Mouse (Mus musculus) Patski (cell line): ENCODE measurements at regions not wholly inside any gene's neighbourhood (a gene's known extent, or its start where the extent isn't known, plus 50 kb on each side); places are given as distances from the start of the nearest gene placed in this dataset.

Experiments
- ATAC-seq: fragments of 100-300 bp; one replicate; pipeline ENCODE4 v1.8.0; 2021
- CTCF ChIA-PET: fragments of 350-600 bp; sonication (Branson Sonifier 250); formaldehyde crosslinking; loops from one replicate; lab custom pipeline; 2022; ENCODE audit warnings: inconsistent platforms; lab: Charles Lee
- POLR2A ChIA-PET: fragments of 350-600 bp; sonication (Branson Sonifier 250); formaldehyde crosslinking; loops from one replicate; lab custom pipeline; 2022; ENCODE audit warnings: antibody characterized with exemption, inconsistent platforms; lab: Charles Lee
- DNase-seq: peaks from one replicate; pipeline ENCODE4 v3.0.0-alpha.2; 2011; ENCODE audit warnings: low read depth, low spot score
- H3K27me3 ChIP-seq: fragments of 371-371 bp; one replicate; pipeline ENCODE4 v1.5.1; 2021
- CTCF ChIP-seq: fragments of 100-300 bp; IDR thresholded peaks from one replicate; pipeline ENCODE4 v1.5.1; 2021
- in situ Hi-C: fragments of 300-500 bp; cut with MboI; formaldehyde crosslinking; loops from 3 replicates; pipeline ENCODE4 v1.11.1; 2018; ENCODE audit warnings: low pct_unique_long_range_greater_than_20kb, mixed read lengths

GRCm38 (mm10) chr5:106758036-106758435, 60.9 kb upstream of the Zfp644 start:
- POLR2A ChIA-PET: no interaction called here
- CTCF ChIA-PET: no interaction called here
- H3K27me3 ChIP-seq: peaks cover 5% of the 10 kb centered on the region
- ATAC-seq (no peak), DNase-seq (no peak)
- in situ Hi-C loops: no loop called here
- TF ChIP-seq CTCF: no peak

DNA sequence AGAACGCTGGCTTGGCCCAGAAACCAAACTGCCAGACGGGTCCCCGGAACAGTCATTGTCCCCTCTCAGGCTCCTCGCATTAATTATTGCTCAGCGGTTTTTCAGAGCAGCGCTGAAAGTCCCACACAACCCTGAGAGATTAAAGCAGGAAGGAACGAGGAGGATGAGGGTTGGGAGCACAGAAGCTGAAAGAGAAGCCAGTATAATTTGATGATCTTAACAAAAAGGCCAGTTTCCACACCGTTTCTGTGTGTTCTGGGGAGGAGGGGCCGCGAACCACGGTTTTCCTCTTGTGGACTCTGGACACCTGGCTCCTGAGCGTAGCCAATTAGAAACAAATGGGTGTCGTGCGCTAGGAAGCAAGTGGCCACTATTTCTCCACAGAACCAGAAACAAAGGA, 60.3 kb upstream of the Zfp644 start:
- no peak for DNase-seq
- no peak for ATAC-seq
- ChIA-PET CTCF (no interaction called here), POLR2A (no interaction called here)
- no peak for TF ChIP-seq CTCF
- in situ Hi-C loops: no loop called here
- H3K27me3 ChIP-seq: peaks cover 5% of the 10 kb centered on the region

GRCm38 (mm10) chr5:106756937-106757371, 59.9 kb upstream of the Zfp644 start:
- no peak for DNase-seq
- ChIA-PET POLR2A (no interaction called here), CTCF (no interaction called here)
- in situ Hi-C loops: no loop called here
- no peak for ATAC-seq
- H3K27me3 ChIP-seq: peaks cover 5% of the 10 kb centered on the region
- no peak for TF ChIP-seq CTCF

DNA sequence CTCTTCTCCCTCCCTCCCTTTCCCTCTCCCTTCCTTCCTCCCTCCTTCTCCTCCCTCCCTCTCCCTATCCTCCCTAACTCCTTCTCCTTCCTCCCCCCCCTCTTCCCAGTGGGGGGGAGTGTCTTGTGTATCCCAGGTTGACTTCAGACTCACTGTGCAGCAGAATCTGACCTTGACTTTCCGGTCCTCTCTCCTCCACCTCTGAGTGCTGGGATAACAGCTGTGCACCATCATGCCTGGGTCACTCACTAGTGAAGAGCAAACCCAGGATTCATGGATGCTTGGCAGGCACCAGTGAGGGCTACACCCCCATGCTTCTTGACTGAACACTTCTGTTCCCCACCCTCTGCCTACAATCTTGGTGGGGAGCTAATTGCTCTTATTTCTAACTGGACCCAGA, 56.2 kb upstream of the Zfp644 start:
- ATAC-seq: no peak
- no peak for DNase-seq
- CTCF ChIA-PET: no interaction called here
- H3K27me3 ChIP-seq: peaks cover 4% of the 10 kb centered on the region
- TF ChIP-seq CTCF: no peak
- POLR2A ChIA-PET: interaction anchor here (0.7 kb wide), 1 partner anchor 765 kb away, joined by 7 read pairs; no protein-coding TSS in a partner anchor
- in situ Hi-C loops: no loop called here

DNA sequence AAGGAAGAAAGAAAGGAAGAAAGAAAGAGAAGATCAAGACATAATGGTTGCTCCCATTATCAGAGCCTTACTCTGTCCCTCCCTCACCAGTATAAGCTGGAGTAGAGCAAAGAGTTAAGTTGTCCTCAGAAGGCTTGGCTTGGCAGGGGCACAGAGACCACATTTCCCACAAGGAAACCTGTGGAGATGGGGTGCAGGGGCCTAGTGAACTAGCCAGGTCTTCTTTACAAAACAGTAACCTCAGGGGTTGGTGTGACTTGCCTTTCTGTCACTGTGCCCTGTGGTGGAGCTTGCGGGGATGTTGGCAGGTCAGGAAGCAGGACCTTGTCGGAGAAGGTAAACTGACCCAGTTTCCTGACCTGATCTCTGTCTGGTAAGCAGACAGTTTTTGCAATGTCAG, 53.1 kb upstream of the Zfp644 start:
- DNase-seq (no peak), ATAC-seq (no peak)
- in situ Hi-C loops: no loop called here
- no peak for TF ChIP-seq CTCF
- POLR2A ChIA-PET: interaction anchor here (0.7 kb wide), 1 partner anchor 690 kb away, joined by 3 read pairs; no protein-coding TSS in a partner anchor
- H3K27me3 ChIP-seq: peaks cover 18% of the 10 kb centered on the region
- CTCF ChIA-PET: no interaction called here

GRCm38 (mm10) chr5:106748527-106749138, 51.5 kb upstream of the Zfp644 start:
- ATAC-seq: no peak
- in situ Hi-C loops: no loop called here
- ChIA-PET POLR2A (no interaction called here), CTCF (interaction anchor here (0.9 to 1.2 kb wide), 2 partner anchors 26 to 42 kb away, joined by 3 read pairs; no protein-coding TSS in a partner anchor)
- peaks cover 22% of the 10 kb centered on the region for H3K27me3 ChIP-seq
- no peak for TF ChIP-seq CTCF
- no peak for DNase-seq
